Mouse (Mus musculus): ENCODE measurements around the gene Pold2.

DNA sequence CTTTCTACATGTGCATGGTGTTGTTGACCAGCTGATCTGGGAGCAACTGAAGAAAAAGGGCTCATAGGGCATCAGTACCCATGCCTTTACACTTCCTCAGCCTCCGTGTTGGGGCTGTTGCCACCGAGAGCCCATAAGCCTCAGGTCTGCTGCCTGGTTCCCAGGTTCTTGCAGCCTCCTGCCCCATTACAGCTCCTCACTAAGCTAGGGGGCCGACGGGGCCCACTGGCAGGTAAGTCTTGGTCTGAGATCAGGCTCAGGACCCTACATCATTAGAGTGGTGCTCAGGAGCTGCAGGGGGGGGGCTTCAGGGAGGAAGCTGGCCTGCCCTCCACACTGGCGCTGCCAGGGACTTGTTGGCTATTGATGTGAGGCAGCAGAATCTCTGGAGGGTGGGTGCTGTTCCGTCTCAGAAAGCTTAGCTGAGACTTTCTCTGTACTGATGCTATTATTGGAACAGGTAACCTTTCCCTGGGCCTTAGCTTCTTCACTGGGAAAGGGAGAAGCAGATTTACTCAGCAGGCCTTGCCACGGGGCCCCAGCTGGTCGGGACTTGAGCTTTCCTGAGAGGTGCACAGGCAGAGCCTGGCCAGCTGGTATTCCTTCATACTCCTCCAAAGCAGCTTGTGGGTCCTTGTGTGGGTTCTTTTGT lies 21.5 kb downstream of the Pold2 start:
- TF ChIP-seq ZNF384 (IDR thresholded peaks at IDR 0.05; ENCODE audit: low read depth, low read length) (no peak), HCFC1 (IDR thresholded peaks at IDR 0.05; ENCODE audit: borderline replicate concordance, insufficient read depth, low read length) (no peak), ZC3H11A (IDR thresholded peaks at IDR 0.05; ENCODE audit: borderline replicate concordance, low read depth, low read length) (no peak), CHD2 (IDR thresholded peaks at IDR 0.05; ENCODE audit: low read depth, low read length) (no peak), MAFK (IDR thresholded peaks at IDR 0.05; ENCODE audit: insufficient read depth, low read depth, low read length) (no peak)
